Mouse (Mus musculus) MEL (cell line): ENCODE measurements around the gene Akr1d1.

ENCODE experiments used
- BHLHE40 ChIP-seq: IDR thresholded peaks from 2 replicates; pipeline ENCODE4 v1.6.1; 2012; ENCODE audit warnings: low read depth, mild to moderate bottlenecking, inconsistent platforms, low read length, improper control_type of control experiment, borderline replicate concordance
- CTCF ChIP-seq, 3 experiments: IDR thresholded peaks in 2 of 3; conservative IDR thresholded peaks in 1 of 3; 2 replicates each; pipeline ENCODE4 v1.5.1; 2011 to 2012; ENCODE audit warnings: low read length in 3 of 3, low read depth in 2 of 3, mild to moderate bottlenecking in 2 of 3, improper control_type of control experiment in 1 of 3, inconsistent platforms in 1 of 3, mixed read lengths in 1 of 3, moderate library complexity in 1 of 3; ENCODE audit not compliant: control insufficient read depth in 1 of 3, insufficient read depth in 1 of 3, poor library complexity in 1 of 3, severe bottlenecking in 1 of 3
- EP300 ChIP-seq, 2 experiments: IDR thresholded peaks; 2 replicates each; pipeline ENCODE4 v1.6.1; 2011; ENCODE audit warnings: improper control_type of control experiment in 2 of 2, low read length in 2 of 2, low read depth in 1 of 2, mild to moderate bottlenecking in 1 of 2
- ETS1 ChIP-seq: IDR thresholded peaks from 2 replicates; pipeline ENCODE4 v1.6.1; 2012; ENCODE audit warnings: low read depth, mild to moderate bottlenecking, inconsistent platforms, low read length, improper control_type of control experiment, moderate library complexity
- HCFC1 ChIP-seq: IDR thresholded peaks from 2 replicates; pipeline ENCODE4 v1.6.1; 2012; ENCODE audit warnings: low read depth, mild to moderate bottlenecking, inconsistent platforms, low read length, improper control_type of control experiment, moderate library complexity
- MEF2A ChIP-seq: IDR thresholded peaks from 2 replicates; pipeline ENCODE4 v1.6.1; 2014; ENCODE audit warnings: low read depth, mild to moderate bottlenecking, inconsistent platforms, low read length, improper control_type of control experiment; ENCODE audit not compliant: poor library complexity, insufficient replicate concordance, severe bottlenecking; ENCODE audit errors: extremely low read depth
- POLR2A ChIP-seq, 2 experiments: IDR thresholded peaks; 2 replicates each; pipeline ENCODE4 v1.6.1; 2011 to 2012; ENCODE audit warnings: low read length in 2 of 2, mild to moderate bottlenecking in 2 of 2, control low read depth in 1 of 2, improper control_type of control experiment in 1 of 2, low read depth in 1 of 2, moderate library complexity in 1 of 2; ENCODE audit not compliant: control insufficient read depth in 1 of 2, insufficient read depth in 1 of 2, poor library complexity in 1 of 2
- RAD21 ChIP-seq: IDR thresholded peaks from 2 replicates; pipeline ENCODE4 v1.6.1; 2011; ENCODE audit warnings: mild to moderate bottlenecking, low read depth, low read length, improper control_type of control experiment
- SIN3A ChIP-seq: IDR thresholded peaks from 2 replicates; pipeline ENCODE4 v1.6.1; 2012; ENCODE audit warnings: low read length, improper control_type of control experiment, inconsistent platforms
- ZC3H11A ChIP-seq: IDR thresholded peaks from 2 replicates; pipeline ENCODE4 v1.6.1; 2012; ENCODE audit warnings: low read depth, mild to moderate bottlenecking, inconsistent platforms, low read length, improper control_type of control experiment
- ZNF384 ChIP-seq: IDR thresholded peaks from 2 replicates; pipeline ENCODE4 v1.6.1; 2012; ENCODE audit warnings: low read depth, mild to moderate bottlenecking, inconsistent platforms, low read length, improper control_type of control experiment

DNA sequence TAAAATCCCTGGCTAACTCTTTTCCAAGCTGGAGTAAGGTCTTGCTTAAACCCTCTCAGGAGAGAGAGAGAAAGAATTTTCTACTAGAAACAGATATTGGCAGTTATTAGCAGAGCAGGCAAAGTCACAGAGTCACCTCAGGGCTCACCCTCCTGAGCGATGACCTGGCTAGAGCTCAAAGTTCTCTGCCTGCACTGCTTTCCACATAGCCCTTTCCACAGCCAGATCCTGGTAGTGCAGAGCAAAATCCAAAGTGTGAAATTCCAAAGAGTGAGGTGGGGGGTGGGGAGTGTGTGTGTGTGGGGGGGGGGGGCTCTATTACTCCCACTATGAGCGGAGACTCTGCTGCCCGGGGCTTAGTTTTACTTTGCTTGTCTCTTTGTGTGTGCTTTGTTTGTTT is 10.1 kb downstream of the Akr1d1 start:
- TF ChIP-seq HCFC1: no peak
- no peak for TF ChIP-seq SIN3A
- no peak for TF ChIP-seq CTCF (IDR thresholded peaks at IDR 0.05 in 2 of 3, conservative IDR thresholded peaks at IDR 0.05 in 1 of 3; ENCODE audit: control insufficient read depth in 1 of 3, insufficient read depth in 1 of 3, low read depth in 2 of 3, low read length in 3 of 3, poor library complexity in 1 of 3, severe bottlenecking in 1 of 3)
- no peak for TF ChIP-seq ZNF384
- TF ChIP-seq POLR2A (IDR thresholded peaks at IDR 0.05; ENCODE audit: control insufficient read depth in 1 of 2, insufficient read depth in 1 of 2, low read depth in 1 of 2, low read length in 2 of 2, poor library complexity in 1 of 2): no peak
- TF ChIP-seq ZC3H11A: no peak
- no peak for TF ChIP-seq ETS1
- TF ChIP-seq MEF2A: no peak
- no peak for TF ChIP-seq EP300 (IDR thresholded peaks at IDR 0.05; ENCODE audit: low read depth in 1 of 2, low read length in 2 of 2)
- no peak for TF ChIP-seq BHLHE40
- no peak for TF ChIP-seq RAD21
